Mouse (Mus musculus): ENCODE measurements around the gene Sod2. TPM values are rescaled to one million over a fixed set of nuclear protein-coding genes. Genes with fewer than 3 reads are reported as not detected.
A peak's percentile ranks its signal among the peaks of the same experiment; 100 is the strongest.
"Not testable (repeated sequence)": the region's sequence is repeated elsewhere in the genome, so short reads cannot be mapped to it uniquely, and the experiment has no call there.

The Sod2 gene
- total RNA-seq (2021) = 100 to 1,000 TPM; 184 to 217 TPM
- long read RNA-seq, experiment 1, full-length matches to known transcripts = 213 of 227 reads
- long read RNA-seq, experiment 1, partial matches to known transcripts = 2 of 227 reads
- long read RNA-seq, experiment 1, other reads (novel, unspliced or antisense) = 12 of 227 reads
- long read RNA-seq, experiment 2, full-length matches to known transcripts = 181 of 199 reads
- long read RNA-seq, experiment 2, partial matches to known transcripts = 7 of 199 reads
- long read RNA-seq, experiment 2, other reads (novel, unspliced or antisense) = 11 of 199 reads

GRCm38 (mm10) chr17:13006546-13006945 is at the start of gene Sod2:
Gene Sod2 (plus strand): TSS chr17:13006846.
- not testable (repeated sequence) for DNase-seq (ENCODE audit: low spot score in 2 of 2)

- not testable (repeated sequence) for DNase-seq (ENCODE audit: low spot score in 2 of 2)
These were observed 47.3 kb upstream of the Sod2 start for GRCm38 (mm10) chr17:12959377-12959776.

- peak; percentile 86 to 94 for DNase-seq (ENCODE audit: low spot score in 2 of 2)
These were observed 46.2 kb upstream of the Sod2 start, which contains the start of gene Acat2 for GRCm38 (mm10) chr17:12960331-12960873. Gene Acat2 (minus strand): TSS chr17:12960747.

- DNase-seq (ENCODE audit: low spot score in 2 of 2) = no peak
These were observed 43.2 kb upstream of the Sod2 start for GRCm38 (mm10) chr17:12963476-12963875.

- DNase-seq (ENCODE audit: low spot score in 2 of 2) = no peak
These were observed 39.5 kb upstream of the Sod2 start for GRCm38 (mm10) chr17:12967173-12967572.

GRCm38 (mm10) chr17:12973851-12974250 is 32.8 kb upstream of the Sod2 start:
- DNase-seq (ENCODE audit: low spot score in 2 of 2) = no peak

GRCm38 (mm10) chr17:12978546-12978945 is 28.1 kb upstream of the Sod2 start:
- no peak for DNase-seq (ENCODE audit: low spot score in 2 of 2)

- DNase-seq (ENCODE audit: low spot score in 2 of 2) = no peak
These were observed 22.7 kb upstream of the Sod2 start for GRCm38 (mm10) chr17:12983988-12984387.

GRCm38 (mm10) chr17:12988096-12988495 is 18.6 kb upstream of the Sod2 start:
- not testable (repeated sequence) for DNase-seq (ENCODE audit: low spot score in 2 of 2)

GRCm38 (mm10) chr17:12990567-12991145 is 16.0 kb upstream of the Sod2 start:
- no peak for DNase-seq (ENCODE audit: low spot score in 2 of 2)

- peak in 1 of 2 experiments; percentile 28 for DNase-seq (ENCODE audit: low spot score in 2 of 2)
These were observed 15.4 kb upstream of the Sod2 start for GRCm38 (mm10) chr17:12991194-12991634.

GRCm38 (mm10) chr17:12991635-12992358 is 14.8 kb upstream of the Sod2 start:
- DNase-seq (ENCODE audit: low spot score in 2 of 2) = peak; percentile 88 to 92

GRCm38 (mm10) chr17:12992470-12992991 is 14.1 kb upstream of the Sod2 start:
- DNase-seq (ENCODE audit: low spot score in 2 of 2) = peak; percentile 92 to 97

- DNase-seq (ENCODE audit: low spot score in 2 of 2) = no peak
These were observed 12.6 kb upstream of the Sod2 start, which contains the start of gene Wtap for GRCm38 (mm10) chr17:12994069-12994468. Gene Wtap (minus strand): TSS chr17:12994169.

- DNase-seq (ENCODE audit: low spot score in 2 of 2) = peak in 1 of 2 experiments; percentile 30
These were observed 10.3 kb upstream of the Sod2 start for GRCm38 (mm10) chr17:12996345-12996744.

GRCm38 (mm10) chr17:12997890-12998289 is 8.8 kb upstream of the Sod2 start:
- no peak for DNase-seq (ENCODE audit: low spot score in 2 of 2)

- no peak for DNase-seq (ENCODE audit: low spot score in 2 of 2)
These were observed 7.6 kb upstream of the Sod2 start for GRCm38 (mm10) chr17:12999069-12999468.

GRCm38 (mm10) chr17:13002243-13002642 is 4.4 kb upstream of the Sod2 start:
- not testable (repeated sequence) for DNase-seq (ENCODE audit: low spot score in 2 of 2)

- DNase-seq (ENCODE audit: low spot score in 2 of 2) = not testable (repeated sequence)
These were observed 2.2 kb upstream of the Sod2 start for GRCm38 (mm10) chr17:13004436-13004835.

- no peak for DNase-seq (ENCODE audit: low spot score in 2 of 2)
These were observed 338 bp downstream of the Sod2 start for GRCm38 (mm10) chr17:13006984-13007383.

GRCm38 (mm10) chr17:13007730-13008425 is 1.2 kb downstream of the Sod2 start:
- DNase-seq (ENCODE audit: low spot score in 2 of 2) = peak; percentile 98 to 99
